Mouse (Mus musculus) neutrophil, adult 5-6 weeks (primary cell): Measurements from ENCODE around the gene Magt1. TPM values are rescaled to one million over a fixed set of nuclear protein-coding genes. Genes with fewer than 3 reads are reported as not detected.
"Not testable (repeated sequence)": the region's sequence is repeated elsewhere in the genome, so short reads cannot be mapped to it uniquely, and the experiment has no call there.

Source experiments
- ATAC-seq: fragments of 151-379, 151-347 bp; 2 replicates; pipeline ENCODE4 v1.8.0; 2017; ENCODE audit warnings: mild to moderate bottlenecking, moderate TSS enrichment; ENCODE audit not compliant: insufficient number of reproducible peaks, poor library complexity, low FRiP score, severe bottlenecking; ENCODE audit errors: extremely low read depth
- total RNA-seq: library from RNA; stranded (forward); fragments of 200-1000 nt; gene quantifications from 2 replicates; pipeline ENCODE4 v1.2.3, GENCODE M21; 2017

Gene Magt1
- total RNA-seq, 1 experiment from 2014 or later: 29.2 TPM

DNA sequence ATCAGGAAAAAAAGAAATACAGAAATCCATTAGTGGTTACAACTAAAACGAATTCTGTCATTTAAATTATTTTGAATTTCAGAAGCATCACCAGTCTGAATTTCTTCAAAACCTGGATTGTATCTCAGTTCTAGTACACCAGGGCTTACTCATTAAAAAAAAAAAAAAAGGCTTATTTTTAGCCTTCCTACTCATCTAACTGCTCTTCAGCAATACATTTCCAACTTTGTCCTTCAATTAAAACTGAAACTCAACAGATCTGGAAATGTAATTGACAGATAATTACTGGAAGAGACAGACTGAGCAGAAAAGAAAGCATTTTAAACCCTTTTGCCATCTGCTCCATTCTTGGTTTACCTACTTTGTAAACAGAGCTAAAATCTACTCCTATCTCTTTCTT is 10.1 kb downstream of the Magt1 start:
- ATAC-seq: no peak

GRCm38 (mm10) chrX:105957091-105957490 is 54.6 kb downstream of the Magt1 start:
- ATAC-seq: not testable (repeated sequence)

- no peak for ATAC-seq
Measured at GRCm38 (mm10) chrX:105953999-105954398, 57.7 kb downstream of the Magt1 start.

- ATAC-seq: no peak
Measured at GRCm38 (mm10) chrX:105946357-105946756, 65.3 kb downstream of the Magt1 start.

- no peak for ATAC-seq
Measured at GRCm38 (mm10) chrX:105939245-105939644, 72.5 kb downstream of the Magt1 start.

DNA sequence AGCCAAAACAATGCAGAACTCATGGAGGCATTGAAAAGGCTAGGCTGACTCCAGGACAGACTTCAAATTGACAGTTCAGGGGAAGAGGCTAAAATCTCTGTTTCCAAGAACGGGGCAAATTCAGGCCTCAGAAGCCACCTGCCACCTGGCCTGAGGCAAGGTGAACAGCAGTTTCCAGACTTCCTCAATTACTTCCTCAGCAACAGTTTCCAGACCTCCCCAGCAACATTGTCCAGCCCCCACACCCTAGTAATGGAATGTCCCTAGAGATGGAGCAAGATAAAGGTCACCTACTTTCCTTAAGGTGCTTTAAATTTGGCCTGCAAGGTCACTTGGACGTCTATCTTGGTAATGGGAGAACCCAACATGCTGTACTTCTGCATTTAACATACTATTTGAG is 74.0 kb downstream of the Magt1 start:
- ATAC-seq: no peak

DNA sequence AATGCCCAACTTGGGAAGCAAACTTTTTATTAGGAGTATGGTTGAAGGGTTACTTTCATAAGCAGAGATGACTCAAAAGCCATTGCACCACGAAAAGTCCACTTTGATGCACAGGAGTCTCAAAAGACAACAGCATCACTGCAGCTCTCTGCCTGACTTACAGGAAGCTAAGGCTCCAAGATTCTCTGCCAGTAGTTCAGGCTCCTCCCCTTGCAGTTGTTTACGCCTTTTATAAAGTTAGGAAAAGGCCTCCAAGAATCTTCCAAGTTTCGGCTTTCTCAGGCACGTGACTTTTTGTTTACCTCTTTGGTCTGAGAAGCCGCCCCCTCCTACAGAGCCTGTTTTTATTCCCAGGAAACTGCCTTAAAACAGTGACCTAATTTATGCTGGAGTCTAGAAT is 77.4 kb downstream of the Magt1 start:
- ATAC-seq: no peak

DNA sequence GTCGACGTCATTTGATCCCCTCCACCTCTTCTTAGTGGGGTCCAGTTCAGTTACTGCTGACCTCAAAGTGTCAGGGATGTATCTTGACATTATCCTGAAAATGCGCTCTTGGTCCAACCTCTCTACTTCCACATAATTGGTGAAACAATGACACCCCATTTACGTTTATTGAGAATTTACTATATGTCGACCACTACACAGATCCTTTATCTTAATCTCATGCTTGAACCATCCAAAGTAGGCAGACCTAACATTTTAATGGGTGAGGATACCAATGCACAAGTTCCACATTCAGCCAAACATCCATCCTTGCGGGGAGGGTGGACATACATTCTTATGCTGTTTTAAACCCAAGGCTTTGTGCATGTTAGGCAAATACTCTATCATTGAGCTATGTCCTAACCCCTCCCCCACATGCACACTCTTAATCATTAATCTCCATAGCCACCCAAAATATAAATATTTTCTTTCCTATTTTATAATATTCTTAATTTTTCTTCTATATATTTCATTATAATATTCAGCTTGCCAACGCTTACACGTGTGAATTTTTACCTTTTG is 82.1 kb downstream of the Magt1 start:
- ATAC-seq: no peak

GRCm38 (mm10) chrX:105928861-105929477 is 82.7 kb downstream of the Magt1 start, which contains the start of gene Atrx:
Atrx (minus strand) TSS chrX:105929403.
- peak; percentile 95 for ATAC-seq

- ATAC-seq: peak; percentile 14
Measured at GRCm38 (mm10) chrX:105927941-105928860, 83.5 kb downstream of the Magt1 start.

DNA sequence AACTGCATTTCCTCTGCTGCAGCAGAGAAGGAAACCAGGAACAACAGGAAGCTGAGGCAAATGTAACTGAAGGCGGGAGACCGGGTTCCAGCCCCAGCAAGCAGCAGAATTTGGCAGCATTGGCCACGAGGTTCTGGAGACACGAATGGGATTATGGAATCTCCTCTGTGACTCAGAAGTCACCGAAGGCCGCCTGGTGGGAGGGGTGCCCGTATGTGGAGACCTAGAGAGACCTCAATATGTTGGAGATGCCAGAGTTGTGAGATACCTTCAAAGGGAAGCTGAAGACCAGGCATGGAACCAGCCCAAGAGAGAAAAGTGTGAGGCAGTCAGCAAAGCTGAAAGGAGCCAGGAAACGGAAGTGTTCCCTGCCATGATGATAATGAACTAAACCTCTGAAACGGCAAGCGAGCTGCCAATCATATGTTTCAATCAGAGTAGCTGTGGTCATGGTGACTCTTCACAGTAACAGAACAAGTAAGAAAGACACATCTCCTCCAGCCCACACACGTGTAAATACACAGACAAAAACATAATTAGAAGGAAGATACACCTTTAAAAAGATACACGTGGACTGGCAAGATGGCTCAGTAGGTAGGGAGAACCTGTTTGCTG is 85.5 kb downstream of the Magt1 start:
- ATAC-seq: peak; percentile 25; the same call in 1 of the 2 replicates

DNA sequence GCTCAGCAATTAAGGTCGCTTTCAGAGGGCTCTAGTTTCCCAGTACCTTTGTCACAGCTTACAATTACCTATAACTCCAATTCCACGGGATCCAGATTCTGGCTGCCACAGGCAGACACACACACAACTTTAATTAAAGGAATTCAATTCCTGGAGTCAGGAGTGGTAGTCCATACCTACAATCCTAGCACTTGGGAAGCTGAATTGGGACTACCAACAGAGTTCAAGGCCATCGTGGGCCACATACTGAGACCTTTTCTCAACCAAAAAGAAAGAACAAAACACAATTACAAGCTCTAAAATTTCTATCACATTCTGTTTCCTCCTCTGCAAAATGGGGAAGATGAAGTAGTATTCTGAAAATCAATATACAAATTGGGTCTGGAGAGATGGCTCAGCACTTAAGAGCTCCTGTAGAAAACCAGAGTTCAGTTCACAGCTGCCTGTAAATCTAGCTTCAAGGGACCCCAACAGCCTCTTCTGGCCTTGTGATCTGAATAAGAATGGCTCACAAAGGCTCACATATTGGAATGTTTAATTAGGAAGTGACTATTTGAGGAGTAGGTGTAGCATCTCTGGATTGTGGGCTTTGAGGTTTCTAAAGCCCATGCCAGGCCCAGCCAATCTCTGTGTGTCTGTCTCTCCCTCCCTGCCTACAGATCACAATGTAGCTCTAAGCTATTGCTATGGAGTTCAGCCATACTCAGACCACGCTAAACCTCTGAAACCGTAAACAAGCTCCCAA is 87.2 kb downstream of the Magt1 start:
- ATAC-seq: no peak

- ATAC-seq: no peak
Measured at GRCm38 (mm10) chrX:105923896-105924295, 87.8 kb downstream of the Magt1 start.

DNA sequence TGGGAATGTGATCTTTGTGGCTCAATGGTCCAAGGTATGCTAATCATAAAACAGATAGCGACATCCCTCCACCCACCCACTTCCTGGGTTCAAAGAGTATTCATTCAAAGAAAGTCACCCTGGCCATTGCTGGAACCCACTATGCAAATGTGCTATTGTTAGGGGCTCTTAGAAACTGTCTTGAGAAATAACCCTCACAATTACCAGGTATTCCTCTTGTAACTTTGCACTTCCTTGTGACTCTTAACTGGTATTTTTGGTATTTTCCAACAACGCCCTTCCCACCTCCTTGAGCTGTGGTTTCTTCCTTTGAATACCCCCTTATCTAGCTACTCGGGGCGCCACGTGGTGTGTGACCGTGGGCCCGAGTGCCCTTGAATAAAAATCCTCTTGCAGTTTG is 88.7 kb downstream of the Magt1 start:
- ATAC-seq: not testable (repeated sequence)

GRCm38 (mm10) chrX:105921421-105921820 is 90.3 kb downstream of the Magt1 start:
- peak; percentile 41; the same call in 1 of the 2 replicates for ATAC-seq
